Mouse (Mus musculus) heart, postnatal 0 days (tissue): ENCODE results near the gene Usp45.

Experiments
- CTCF ChIP-seq: IDR thresholded peaks from 2 replicates; pipeline ENCODE4 v1.5.1; 2016; ENCODE audit warnings: antibody characterized with exemption, control low read depth, low read depth
- EP300 ChIP-seq: IDR thresholded peaks from 2 replicates; pipeline ENCODE4 v1.6.1; 2016; ENCODE audit warnings: antibody characterized with exemption, low read depth

DNA sequence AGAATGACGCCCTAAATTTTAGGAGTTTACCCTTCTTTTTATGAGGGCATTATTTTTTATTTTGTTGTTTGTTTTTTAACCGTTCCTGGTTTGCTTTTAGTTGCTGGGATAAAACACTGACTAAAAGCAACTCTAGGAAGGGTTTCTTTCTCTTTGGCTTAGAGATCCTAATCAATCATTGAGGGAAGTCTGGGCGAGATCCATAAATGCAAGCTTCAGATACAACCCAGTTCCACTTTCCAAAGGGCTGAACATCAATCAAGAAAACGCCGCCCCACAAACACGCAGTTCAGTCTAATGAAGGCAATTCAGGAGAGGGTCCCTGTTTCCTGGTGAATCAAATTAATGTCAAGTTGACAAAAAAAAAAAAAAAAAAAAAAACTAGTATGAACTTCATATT is 111.8 kb downstream of the Usp45 start:
- TF ChIP-seq EP300 (no peak), CTCF (no peak)
